Mouse (Mus musculus): ENCODE data around the gene Pgc.

Pgc gene

DNA sequence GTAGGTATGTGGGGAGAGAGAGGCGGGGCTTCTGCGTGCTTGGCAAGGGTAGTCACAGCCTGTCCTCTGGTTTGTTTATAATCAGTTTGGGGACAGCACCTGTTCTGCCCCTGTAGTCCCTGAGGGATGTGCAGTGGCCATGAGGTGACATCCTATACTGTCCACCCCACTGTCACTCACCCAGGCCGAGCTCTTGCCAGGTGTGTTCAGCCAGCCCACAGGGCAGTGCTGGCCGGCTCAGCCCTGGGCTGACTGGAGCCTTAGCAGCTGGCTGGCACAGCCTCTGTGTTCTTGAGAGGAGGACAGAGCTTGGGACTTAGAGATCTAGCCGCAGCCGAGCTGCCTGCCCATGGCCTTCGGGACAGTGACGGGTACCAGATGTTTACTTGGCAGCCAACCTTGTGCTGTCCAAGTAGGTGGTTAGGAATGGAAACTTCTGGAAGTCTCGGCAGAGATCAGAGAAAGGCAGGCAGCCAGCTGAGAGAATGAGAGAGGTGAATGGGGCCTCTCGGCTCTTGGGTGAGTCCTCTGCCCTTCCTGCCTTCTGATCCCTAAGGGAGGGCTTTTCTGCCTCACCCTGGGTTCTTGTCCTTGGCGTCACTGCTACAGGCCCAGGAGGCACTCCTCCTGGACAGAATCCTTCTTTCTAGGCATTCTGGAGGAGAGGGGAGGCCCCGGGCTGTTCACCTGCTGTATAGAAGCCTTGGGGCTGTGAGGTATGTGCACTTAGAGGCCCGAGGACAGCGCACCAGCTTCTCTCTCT lies 22.3 kb downstream of the Pgc start:
- peak; percentile 79 to 83 for DNase-seq (ENCODE audit: inconsistent age in 2 of 2, low spot score in 1 of 2)

DNA sequence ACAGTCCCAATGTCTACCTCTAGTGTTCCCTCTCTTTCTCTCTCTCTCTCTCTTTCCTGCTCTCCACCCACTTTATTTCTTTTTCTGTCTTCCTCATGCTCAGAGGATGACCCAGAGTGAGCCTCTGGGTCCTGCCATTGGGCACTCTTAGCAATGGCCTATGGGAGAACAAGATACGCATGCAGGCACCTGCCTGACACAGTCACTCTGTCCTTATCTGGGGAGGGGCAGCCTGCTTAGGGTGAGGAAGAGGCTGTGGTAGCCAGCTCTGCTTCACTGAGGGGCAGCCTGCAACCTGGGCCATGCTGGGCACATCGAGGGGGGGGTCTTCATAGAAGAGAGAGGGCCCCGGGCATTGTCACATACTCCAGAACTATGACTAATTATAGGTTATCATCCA lies 23.0 kb downstream of the Pgc start:
- DNase-seq (ENCODE audit: inconsistent age in 2 of 2, low spot score in 1 of 2), result no peak

DNA sequence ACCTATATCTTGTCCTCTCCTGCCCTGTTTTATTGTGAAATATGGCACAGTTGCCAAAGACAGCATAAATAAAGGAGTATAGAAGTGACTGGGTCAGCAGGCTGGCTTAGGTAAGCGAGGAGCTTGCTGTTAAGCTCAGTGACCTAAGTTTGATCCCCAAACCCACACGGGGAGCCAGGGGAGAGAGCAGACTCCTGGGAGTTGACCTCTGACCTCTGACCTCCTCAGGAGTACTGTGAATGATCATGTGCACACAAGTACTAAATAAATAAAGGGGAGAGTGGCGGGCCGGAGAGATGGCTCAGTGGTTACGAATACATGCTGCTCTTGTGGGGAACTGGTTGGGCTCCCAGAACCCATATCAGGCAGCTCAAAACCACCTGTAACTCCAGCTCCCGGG lies 23.5 kb downstream of the Pgc start:
- DNase-seq (ENCODE audit: inconsistent age in 2 of 2, low spot score in 1 of 2), result peak in 1 of 2 experiments; percentile 33

DNA sequence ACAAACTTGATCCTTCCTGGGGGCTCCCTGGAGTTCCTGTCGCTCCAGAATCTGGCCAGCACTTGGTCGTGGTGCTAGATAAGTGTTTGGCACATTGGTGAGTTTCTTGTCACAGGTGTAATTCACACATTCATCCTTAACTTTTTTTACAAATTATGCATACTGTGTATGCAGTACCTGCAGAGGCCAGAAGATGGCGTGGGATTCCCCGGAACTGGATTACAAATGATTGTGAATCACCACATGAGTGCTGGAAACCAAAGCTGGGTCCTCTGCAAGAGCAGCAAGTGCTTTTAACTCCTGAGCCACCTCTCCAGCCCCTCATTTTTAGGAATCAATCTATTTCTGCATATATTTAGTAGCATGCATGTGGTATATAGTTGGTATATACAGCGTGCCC lies 25.2 kb downstream of the Pgc start:
- no peak for DNase-seq (ENCODE audit: inconsistent age in 2 of 2, low spot score in 1 of 2)

DNA sequence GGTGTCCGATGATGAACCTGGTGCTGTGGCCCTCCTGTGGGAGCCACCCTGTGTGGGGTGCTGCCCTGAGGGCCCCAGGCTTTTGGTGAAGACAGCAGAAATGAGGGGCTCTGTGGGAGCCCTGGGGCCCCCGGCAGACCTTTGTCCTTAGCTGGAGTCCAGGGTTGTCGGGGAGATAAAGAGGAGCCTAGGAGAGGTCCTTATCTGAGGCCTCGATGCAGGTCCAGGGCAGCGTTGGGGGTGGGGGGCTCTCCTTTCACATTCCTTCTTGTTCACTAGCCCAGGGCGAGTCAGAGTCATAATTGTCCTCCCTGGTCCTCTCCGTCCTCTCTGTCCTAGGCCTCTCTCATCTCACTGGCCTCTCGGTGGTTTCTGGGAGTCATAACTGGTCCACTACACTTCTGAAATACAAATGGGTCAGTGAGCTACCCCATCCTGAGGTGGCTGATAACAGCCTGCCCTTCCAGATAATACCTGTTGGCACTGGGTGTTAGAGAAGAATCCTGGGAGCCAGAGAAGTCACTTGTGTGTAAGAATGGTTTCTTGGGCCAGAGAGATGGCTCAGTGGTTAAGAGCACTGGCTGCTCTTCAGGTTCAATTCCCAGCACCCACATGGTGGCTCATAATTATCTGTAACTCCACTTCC lies 26.6 kb downstream of the Pgc start:
- no peak for DNase-seq (ENCODE audit: inconsistent age in 2 of 2, low spot score in 1 of 2)

DNA sequence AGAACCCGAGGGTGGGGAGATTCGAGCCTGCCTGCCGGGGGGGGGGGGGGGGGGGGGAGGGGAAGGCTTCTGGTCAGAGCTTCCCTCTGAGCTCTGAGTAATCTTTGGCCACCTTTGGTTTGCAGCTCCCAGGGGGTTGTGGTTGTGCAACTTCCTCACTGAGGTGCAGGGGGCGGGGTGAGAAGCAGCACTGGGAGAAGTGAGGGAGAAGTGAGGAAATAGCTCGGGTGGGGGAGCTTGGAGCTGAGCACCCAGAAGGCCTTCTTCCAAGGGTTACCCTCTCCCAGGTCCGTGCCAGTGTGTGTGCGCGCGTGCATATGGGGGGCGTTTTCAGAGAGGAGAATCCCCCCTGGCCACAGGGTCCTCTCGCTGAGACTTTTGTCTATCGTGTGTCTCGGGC lies 27.6 kb downstream of the Pgc start:
- DNase-seq (ENCODE audit: inconsistent age in 2 of 2, low spot score in 1 of 2), result peak in 1 of 2 experiments; percentile 75

DNA sequence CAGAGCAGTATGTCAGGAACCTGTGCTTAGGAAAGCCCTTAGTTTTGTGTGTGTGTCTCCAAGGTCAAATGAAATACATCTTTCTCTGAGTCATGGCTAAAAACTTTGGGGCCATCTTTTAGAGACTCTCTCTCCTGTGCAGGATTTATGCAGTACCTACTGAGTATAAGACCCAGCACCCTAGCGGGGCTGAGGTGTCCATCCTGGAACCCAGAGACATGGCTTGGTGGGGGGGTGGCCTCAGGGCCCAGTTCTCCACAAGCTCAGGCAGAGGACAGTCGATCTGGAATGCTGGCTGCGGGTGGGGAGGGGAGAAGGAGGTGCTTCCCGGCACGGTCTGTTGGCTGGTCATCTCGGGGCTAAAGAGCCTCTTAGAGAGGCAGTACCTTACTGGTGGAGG lies 29.7 kb downstream of the Pgc start:
- peak in 1 of 2 experiments; percentile 68 for DNase-seq (ENCODE audit: inconsistent age in 2 of 2, low spot score in 1 of 2)

DNA sequence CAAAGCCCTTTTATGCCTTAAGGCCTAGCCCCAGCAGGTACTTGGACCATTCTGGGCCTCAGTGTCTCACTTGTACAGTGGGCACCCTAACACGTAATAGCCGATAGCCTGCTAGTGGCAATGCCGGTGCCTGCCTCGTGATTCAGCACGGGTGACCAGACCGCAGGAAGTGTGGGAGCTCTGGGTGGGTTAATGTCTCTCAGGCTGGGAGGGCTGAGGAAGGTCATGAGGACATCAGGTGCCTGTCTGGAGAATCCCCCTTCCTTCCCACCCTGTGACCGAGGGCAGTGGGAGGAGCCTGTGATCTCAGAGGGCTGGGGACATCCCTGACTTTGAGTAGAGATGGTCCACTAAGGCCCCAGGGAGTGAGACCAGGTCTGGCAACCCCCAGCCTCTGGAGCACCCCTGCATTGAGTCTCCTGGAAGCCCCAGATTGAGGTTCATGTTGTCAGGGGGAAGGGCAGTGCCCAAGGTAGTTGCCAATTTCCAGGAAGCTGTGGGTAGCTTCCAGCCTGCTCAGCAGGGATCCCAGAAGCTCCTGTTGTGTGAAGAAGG lies 30.5 kb downstream of the Pgc start:
- DNase-seq (ENCODE audit: inconsistent age in 2 of 2, low spot score in 1 of 2), result peak in 1 of 2 experiments; percentile 45

DNA sequence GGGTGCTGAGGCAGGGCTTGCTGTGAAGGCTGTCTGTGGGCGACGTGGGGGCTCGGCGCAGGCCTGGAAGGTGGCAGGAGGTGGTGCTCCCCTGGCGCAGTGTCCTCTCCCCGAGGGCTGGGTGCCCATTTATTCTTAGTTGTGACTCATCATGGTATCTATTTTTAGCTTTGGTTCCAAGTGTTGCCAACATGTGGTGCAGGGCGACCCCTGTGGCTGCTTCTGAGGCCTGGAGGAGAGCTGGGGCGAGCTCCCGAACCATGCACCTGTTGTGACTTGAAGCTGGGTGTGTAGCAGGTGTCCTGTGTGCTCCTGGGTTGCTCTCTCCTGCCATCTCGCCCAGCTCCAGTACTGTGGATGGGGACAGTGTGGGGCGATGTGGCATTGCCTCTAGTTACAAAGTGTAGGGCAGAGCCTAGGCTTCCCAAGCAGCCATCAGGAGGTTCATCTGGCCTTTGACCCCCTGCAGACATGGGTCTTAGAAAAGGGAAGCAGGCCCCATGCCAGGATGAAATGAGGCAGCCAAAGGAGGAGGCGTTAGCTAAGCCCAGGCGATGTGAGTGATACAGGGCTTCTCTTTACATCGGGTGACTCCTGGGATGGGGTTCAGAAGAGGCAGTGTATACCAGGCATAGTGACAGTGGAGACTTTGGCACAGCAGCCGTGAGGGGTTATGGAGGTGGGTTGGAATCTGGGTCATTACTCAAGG lies 33.2 kb downstream of the Pgc start:
- DNase-seq (ENCODE audit: inconsistent age in 2 of 2, low spot score in 1 of 2), result peak; percentile 81 to 90

DNA sequence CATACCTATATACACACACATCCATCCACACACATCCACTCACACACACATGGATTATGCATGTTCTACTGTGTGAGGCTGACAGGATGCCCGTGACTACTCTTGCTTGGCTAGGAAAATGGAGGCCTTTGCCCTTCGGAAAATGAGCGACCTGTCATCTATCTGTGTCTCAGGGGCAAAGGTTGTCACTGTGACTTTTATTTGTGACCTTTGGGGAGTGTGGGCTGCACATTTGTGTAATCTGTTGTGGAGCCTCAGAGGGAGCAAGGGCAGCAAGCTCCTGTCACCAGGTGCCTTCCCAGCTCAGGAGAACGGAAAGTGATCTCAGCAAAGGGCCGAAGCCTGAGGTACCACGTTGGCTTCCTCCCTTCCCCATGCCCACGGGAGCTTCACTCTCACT lies 35.4 kb downstream of the Pgc start:
- no peak for DNase-seq (ENCODE audit: inconsistent age in 2 of 2, low spot score in 1 of 2)

DNA sequence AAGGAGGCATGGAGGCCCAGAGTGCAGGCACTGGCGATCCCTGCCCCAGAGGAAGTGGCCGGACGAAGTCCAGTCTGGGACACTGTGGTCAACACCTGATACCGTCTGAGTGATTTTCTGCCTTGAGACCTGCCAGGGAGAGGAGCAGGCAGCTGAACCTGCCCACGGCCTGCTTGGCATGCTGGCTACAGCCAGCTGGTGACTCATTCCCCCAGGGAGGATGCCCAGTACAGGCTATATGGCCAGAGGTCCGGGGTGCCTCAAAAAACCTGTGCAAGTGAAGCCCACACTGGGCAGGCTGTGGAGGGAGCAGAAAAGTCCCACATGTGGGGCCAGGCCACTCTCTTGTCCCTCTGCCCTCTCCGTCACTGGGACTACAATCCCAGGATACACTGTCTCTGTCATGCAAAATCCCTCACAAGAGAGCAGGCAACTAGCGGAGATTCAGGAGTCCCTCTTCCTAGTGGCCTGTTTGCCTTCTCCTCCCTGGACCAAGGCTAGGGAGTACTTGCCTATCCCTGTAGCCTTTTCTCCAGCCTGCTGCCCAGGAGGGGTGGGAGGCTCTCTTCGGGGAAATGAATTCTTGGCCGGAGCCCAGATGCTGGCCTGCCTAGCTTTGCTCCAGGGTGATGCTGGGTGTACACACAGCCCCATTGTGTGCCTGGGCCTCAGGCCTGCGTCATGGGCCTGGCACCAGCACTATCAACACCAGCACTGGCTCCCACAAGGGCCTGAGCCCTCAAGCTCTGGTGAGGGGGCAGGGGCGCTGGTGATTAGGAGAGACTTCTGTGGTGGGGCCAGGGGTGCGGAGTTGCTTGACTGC lies 36.1 kb downstream of the Pgc start:
- peak; percentile 69 to 77 for DNase-seq (ENCODE audit: inconsistent age in 2 of 2, low spot score in 1 of 2)

DNA sequence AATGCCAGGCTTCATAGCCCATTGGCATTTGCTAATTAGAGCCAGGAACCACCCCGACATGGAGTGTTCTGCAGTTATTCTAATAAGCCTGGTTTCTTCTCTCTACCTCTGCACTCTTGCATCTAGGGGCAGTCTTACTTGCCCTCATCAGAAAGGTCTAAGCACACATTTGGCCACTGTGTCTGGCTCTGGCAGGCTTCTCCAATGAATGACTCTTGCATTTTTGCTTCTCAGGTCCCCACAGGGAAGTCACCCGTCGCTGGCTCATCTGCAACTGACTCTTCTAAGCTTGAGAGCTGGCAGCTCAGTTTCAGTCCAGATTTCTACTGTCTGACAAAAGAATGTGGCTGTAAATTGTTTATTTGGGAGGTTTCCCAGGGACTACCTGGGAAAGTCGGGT lies 39.3 kb downstream of the Pgc start:
- no peak for DNase-seq (ENCODE audit: inconsistent age in 2 of 2, low spot score in 1 of 2)

DNA sequence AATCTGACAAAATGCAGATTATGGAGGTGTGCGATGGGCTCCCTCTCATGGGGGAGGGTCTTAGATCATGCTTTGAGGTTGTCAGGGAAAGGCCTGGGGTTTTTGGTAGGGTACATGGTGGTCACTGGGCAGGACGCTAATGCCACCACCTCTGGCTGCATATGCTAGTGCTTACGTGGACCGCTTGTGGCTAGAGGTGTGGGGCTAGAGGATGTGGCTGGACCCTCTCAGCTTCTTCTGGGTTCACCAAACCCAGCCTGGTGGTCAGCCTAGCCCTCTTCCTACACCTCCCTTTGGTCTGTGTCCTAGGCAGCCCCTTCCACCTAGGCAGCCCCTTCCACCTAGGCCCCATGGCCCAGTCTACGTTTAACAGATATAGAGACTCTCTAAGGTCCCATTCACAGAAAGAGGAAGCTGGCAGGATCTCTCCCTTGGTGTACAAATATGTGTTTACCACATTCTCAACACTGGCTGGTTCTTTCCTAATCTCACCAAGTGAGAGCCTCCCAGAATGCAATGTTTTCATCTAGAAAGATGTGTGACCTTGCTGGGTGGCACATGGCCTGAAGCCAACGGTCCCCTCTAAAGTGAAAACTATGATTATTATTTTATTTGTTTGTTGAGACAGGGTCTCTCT lies 39.9 kb downstream of the Pgc start:
- no peak for DNase-seq (ENCODE audit: inconsistent age in 2 of 2, low spot score in 1 of 2)

DNA sequence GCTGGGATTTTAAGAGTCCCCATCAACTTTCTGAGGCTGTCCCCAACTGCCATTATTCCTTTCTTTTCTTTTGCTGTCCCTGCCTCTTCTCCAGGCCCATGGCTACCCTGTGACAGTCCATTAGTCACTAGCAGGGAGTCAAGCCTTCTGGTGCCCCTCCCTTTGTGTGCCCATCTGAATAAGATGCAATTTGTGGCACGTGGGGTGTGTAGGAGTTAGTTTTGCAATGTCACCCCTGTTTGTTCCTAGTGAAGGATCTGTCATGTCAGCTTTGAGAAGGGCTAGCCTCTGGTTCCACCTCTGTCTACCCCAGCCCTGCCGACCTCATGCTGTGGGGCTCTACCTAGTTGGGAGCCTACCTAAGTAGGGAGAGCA lies 40.4 kb downstream of the Pgc start:
- DNase-seq (ENCODE audit: inconsistent age in 2 of 2, low spot score in 1 of 2), result no peak

DNA sequence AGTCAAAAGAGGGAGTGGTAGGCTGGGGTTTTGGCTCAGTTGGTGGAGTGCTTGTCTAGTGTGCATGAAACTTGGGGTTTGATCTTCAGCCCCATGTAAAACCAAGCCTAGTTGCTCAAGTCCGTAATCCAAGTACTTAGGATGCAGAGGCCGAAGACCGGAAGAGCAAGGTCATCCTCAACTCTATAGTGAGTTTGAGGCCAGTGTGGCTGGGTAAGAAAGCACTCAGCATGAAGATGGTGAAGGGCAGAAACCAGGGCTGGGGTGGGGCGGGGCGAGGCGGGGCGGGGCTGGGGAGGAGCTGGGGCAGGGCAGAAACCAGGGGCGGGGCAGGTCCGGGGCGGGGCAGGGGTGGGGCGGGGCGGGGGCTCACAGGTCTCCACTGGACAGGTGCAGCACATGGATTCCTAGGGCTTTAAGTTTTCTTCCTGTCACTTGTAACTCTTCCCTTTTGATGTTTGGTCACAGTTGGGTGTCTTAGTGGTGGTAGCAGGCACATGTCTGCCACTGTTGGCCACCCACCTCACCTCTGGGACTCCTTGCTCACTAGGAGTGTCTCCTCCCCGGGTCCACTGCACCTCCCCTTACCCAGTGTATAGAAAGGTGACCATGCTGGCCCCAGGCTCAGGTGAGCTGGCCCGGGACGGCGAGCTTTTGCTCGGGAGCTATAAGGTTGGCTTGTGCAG lies 41.0 kb downstream of the Pgc start:
- DNase-seq (ENCODE audit: inconsistent age in 2 of 2, low spot score in 1 of 2), result no peak

DNA sequence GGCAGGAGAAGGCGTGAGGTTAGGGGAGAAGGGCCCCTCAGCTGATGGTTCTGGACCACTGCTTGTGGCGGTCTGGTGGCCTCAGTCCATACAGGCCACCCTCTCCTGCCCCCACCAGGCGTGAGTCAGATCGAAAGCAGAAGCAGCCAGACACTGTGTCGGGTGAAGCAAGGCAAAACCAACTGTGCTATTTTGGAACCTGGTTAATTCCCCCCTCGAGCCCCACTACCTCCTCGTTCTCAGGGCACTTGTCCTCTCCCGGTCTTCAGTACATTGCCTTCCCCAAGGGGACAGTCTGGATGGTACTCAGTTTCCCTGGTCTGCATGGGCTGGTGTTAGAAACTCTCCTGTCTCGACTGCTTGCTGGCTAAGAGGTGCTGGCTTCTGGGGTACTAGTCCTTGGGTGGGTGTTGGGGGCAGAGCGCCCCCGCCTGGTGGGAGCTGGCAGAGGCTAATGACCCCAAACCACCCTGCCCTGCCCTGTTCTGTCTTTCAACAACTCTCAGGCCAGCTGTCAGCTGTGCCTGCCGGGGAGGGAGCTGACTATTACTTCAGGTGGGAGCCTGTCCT lies 42.1 kb downstream of the Pgc start:
- DNase-seq (ENCODE audit: inconsistent age in 2 of 2, low spot score in 1 of 2), result peak in 1 of 2 experiments; percentile 67

DNA sequence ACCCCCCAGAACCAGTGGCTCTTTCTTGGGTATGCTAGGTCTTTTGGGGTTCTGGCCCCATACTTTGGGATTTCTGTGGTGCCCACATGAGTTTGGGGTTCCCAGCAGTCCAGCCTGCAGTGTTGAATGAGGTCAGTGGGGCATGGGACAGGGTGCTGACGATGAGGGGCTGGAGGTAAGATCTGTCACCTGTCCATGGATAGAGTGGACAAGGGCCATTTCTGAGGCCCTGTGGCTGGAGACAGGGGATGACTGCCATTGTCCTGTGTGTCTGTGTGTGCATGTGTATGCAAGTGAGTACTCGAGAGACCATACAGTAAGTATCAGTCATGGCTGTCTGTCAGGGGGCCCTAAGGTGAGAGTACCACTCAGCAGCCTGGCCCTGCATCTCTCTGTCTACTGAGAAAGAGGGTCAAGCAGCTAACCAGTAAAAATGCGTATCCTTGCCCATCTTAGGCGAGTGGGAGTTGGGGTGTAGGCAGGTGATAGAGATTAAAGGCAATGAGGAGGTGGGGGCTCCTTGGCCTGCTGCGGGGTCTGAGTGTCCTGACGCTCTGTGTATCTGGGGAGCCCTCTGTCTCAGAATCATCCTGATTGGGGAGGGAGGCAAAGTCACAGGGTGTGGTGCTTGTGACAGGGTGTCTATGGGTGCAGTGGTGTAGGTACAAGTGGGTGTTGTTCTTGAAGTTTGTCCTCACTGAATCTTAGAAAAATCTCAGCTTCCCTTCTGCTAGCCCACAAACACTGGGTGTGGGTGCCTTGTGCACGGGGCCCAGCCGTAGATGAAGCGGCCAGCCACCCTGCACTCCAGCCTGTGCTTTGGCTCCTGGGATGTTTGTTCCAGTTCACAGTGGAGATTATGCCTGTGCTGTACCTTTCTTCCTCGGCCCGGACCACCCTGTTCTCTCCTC lies 43.0 kb downstream of the Pgc start:
- DNase-seq (ENCODE audit: inconsistent age in 2 of 2, low spot score in 1 of 2), result peak in 1 of 2 experiments; percentile 32

DNA sequence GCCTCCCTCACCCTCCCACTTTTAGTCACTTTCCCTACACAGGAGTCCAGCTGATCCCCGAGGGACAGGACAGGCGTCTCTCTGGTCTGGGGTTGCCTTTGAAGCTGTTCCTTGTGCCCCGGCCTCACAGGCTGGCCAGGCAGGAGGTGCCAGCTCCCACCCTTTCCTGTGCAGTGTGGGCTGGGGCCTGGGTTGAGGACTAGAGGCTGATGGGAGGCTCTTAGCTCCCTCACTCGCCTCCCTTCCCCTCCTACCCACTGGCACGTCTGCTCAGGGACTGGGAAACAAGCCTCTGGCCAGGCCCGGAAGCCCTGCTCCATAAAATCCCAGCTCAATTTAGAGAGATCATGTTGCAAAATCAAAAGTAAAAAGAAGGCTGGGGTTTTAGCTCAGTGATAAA lies 47.0 kb downstream of the Pgc start:
- no peak for DNase-seq (ENCODE audit: inconsistent age in 2 of 2, low spot score in 1 of 2)

DNA sequence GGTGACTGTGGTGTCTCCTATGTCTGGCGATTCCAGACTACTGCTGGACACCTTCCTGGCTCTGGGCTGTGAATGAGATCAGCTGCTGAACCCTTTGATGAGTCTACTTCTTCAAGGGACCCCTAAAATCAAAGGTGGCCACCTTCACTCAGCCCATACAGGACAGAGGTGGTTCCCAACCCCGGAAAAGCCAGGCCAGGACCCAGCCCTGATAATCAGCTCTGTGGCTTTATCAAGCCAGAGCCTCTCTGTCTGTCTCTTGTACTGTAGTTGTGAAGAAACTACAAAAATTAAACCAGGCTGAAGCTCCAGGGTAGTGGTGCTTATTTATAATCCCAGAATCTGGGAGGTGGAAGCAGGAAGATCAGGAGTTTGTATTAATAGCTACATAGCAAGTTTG lies 50.5 kb downstream of the Pgc start:
- no peak for DNase-seq (ENCODE audit: inconsistent age in 2 of 2, low spot score in 1 of 2)

All from adrenal gland, adult (tissue).